Mouse (Mus musculus) heart, postnatal 14 days (tissue): ENCODE data around the gene Cdh1. TPM values are rescaled to one million over a fixed set of nuclear protein-coding genes. Genes with fewer than 3 reads are reported as not detected.
"Not testable (repeated sequence)": the region's sequence is repeated elsewhere in the genome, so short reads cannot be mapped to it uniquely, and the experiment has no call there.

ENCODE experiments used
- DNase-seq, 2 experiments: peaks; one replicate each; pipeline ENCODE4 v3.0.0; 2021 to 2022
- intact Hi-C: fragments of 180-260 bp; cut with DNase I; formaldehyde crosslinking; loops from one replicate; pipeline ENCODE4 v1.15.1; 2025
- long read RNA-seq, 2 experiments: library from polyadenylated mRNA; stranded (forward); transcript quantifications; one replicate each; pipeline ENCODE4 v2.0.0; 2021
- total RNA-seq, 2 experiments: library from RNA; stranded (reverse); gene quantifications; 2 replicates each; pipeline ENCODE4 v1.2.3; 2021

The Cdh1 gene
- under 1 TPM; 0.39 to 0.96 TPM for total RNA-seq
- long read RNA-seq, experiment 1: 0 reads
- long read RNA-seq, experiment 2: 0 reads

DNA sequence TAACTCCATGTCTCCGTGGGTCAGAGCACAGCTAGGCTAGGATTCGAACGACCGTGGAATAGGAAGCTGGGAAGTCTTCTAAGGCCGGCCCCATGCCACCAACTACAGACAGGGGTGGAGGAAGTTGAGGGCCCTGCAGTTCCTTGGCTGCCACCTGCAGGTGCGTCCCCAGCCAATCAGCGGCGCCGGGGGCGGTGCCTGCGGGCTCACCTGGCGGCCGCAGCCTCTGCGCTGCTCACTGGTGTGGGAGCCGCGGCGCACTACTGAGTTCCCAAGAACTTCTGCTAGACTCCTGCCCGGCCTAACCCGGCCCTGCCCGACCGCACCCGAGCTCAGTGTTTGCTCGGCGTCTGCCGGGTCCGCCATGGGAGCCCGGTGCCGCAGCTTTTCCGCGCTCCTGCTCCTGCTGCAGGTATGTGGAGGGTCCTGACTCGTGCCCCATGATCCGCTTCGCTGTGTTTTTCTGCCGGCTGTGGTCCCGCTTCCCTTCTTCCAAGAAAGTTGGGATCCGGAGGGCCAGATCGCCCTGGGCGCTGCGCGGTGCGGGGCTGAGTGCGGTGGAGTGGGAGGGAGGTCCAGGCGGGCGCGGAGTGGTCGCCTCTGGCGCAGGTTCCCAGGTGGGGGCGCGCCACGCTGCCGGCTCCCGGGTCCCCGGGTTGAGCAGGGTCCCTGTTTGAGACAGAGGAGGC lies at the start of gene Cdh1:
Gene Cdh1, plus strand, starts transcription at position 221 of the 689 bp plus-strand sequence.
- peak; percentile 24 to 25 for DNase-seq
- intact Hi-C loops: no loop called here

DNA sequence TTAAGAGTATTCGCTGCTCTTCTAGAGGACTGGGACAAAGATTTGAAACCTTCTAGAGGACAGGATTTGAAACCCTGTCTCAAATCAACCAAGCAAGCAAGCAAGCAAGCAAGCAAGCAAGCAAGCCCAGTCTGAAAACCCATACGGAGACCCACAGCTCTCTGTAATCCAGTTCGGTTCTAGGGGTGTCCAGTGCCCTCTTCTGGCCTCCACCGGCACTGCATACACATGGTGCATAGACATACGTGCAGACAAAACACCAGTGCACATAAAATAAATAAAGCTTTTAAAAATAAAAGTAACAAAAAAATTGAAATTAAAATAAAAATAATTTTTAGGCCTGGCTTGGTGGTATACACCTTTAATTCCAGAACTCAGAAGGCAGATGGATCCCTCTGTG lies 49.1 kb upstream of the Cdh1 start:
- intact Hi-C loops: no loop called here
- DNase-seq: no peak

DNA sequence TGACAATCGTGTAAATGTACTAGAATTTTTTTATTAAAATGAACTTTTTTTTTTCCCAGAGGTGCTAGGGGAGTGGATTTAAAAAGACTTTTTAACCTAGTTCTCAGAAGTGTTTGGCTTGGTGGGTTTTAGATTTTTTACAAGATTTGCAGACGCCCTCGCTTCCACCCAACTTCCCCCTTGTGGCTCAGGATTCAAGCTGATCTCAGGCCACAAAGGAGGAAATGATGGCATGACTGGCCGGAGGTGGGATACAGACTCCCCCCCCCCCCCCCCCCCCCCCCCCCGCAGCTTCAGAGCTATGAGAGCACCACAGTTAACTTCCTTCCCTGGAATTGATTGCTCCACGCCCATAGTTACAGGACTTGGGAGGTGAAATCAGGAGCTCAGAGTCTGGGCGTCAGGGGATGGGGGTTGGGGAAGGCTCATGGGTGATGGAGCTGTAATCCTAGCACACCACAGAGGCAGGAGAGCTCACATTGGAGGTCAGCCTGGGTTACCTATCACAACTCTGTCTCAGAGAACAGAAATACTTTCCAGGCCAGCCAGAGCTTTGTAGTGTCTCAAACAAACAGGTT lies 47.0 kb upstream of the Cdh1 start:
- intact Hi-C loops: no loop called here

DNA sequence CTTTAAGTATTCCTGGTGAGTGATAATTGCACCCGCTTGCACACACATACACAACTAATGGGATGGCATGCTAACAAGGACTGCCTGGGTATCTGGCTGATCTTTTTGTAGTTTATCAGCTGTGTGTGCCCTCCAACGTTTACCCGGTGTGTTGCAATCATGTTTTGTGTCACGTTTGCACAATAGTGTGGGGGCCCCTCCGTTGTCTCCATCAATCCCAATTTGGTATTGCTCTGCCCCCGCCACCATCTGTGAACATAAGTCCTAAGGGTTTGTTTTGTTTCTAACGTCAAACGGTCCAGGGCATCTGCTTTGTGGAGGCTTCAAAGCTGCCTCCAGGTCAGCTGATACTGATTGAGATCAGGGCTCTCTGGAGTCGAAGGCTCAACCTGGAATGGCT lies 43.3 kb upstream of the Cdh1 start:
- intact Hi-C loops: loop anchor here (5.0 kb wide), 1 partner anchor 87 kb away; no protein-coding TSS in a partner anchor
- DNase-seq: no peak

More for the DNA sequence above, 47.0 kb upstream of the Cdh1 start:
- no peak for DNase-seq

DNA sequence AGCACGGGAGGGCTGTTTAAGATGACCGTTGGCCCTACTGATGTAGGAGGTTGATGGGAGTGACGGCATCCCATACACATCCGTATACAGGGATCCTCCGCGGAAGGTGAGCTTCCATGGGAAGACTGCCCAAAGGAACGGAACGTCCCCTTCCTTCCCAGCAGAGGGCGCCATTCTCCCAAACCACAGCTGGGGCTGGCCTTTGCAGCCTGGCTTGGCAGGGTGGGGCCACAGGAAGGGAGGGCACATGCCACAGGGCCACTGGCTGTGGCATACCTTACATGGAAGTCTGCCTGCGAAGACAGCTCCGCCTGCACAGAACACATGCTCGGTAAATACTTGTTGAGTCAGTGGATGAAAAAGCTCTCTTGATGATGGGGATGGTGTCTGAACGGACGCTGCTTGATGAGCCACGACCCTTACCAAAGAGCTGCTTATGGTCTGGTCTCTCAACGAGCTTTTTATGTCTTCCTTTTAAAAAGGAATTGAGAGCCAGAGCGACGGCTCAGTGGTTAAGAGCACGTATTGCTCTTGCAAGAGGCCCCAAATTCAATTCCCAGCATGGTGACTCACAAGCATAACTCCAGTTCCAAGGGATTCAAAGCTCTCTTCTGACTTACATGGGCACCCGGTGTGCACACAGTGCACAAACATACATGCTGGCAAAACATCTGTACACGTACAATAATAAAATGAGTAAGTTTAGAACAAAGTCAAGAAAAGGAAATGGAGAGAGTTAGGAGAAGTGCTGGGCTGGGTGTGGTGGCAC lies 41.9 kb upstream of the Cdh1 start:
- DNase-seq: peak; percentile 42 to 65
- intact Hi-C loops: loop anchor here (5.0 kb wide), 1 partner anchor 86 kb away; no protein-coding TSS in a partner anchor

DNA sequence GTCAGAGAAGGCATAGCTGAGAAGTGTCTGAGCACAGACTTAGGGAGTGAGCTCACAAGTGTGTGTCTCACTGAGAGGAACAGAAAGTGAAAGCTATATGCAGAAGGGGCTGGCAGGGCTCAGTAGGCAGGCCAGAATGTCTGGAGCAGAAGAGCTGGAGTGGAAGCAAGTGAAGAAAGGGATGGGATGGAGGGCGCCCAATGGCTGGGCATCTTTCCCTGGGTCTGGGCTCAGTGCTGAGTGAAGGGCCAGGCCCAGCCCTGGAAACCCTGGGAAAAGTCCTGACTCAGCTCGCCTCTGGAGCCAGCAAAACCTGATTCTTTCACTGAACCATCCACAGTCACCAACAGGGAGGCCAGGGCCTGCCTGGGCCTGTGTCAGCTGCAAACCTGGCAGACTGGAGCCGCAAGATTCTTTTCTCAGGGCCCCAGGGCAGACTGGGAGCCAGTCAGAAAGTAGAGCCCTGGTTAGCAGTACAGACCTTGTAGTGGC lies 39.4 kb upstream of the Cdh1 start:
- DNase-seq: no peak

DNA sequence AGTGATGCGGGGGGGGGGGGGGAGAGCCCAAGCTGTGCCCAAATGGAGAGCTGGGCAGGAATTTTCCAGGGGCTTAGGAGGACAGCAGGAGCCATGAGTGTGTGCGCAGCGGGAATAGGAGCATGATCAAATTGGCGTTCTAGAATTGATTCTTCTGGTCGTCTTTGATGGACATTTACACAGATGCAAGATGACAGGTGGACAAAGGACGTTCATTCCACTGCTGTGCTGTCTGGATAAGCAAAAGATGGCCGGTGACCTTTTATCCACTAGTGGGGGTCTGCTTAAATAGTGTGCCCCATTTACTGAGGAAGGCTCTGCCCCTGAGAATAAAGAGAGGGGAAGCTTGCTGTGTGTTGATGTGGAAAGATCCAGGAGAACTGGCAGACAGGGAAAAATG lies 34.1 kb upstream of the Cdh1 start:
- no peak for DNase-seq
- intact Hi-C loops: no loop called here

More for the DNA sequence above, 39.4 kb upstream of the Cdh1 start:
- intact Hi-C loops: loop anchor here (5.0 kb wide), 1 partner anchor 84 kb away; no protein-coding TSS in a partner anchor

DNA sequence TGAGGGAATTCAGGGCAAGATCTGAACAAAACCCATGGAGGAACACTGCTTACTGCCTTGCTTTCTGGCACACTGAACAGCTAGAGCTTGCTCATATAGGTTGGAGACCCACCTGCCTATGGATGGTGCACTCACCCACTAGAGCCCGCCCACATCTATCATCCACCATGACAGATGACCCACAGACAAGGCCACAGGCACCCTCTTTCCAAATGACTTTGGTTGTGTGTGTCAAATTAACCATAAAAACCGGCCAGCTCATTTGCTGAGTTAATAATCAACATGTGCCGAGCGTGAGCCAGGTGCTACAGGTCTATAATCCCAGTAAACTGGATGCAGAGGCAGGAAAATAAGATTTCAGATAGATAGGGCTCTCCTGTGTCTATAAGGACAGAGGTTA lies 32.8 kb upstream of the Cdh1 start:
- DNase-seq: no peak
- intact Hi-C loops: no loop called here

DNA sequence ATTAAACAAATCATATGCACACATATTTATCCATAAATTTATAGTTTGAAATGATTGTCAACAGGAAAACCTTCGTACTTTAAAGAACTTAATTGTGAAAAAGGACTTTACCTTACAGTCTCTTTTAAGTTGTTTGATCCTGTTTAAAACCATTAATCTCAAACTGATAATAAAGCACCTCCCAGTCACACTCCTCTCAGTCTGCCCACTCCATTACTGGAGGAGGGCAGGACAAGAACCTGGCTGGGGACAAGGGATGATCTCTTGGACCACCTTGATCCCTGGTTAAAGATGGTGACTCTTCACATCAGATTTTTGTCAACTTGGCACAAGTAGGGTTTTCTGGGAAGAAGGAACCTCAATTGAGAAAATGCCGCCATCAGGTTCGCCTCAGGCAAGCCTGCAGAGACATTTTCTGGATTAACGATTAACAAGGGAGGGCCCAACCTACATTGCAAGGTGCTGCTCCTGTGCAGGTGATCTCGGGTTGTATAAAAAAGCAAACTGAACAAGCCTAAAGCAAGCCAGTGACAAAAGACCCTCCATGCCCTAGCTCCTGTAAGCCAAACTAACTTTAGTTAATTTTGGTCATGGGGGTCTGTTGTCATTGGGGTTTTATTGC lies 31.5 kb upstream of the Cdh1 start:
- no peak for DNase-seq
- intact Hi-C loops: no loop called here

DNA sequence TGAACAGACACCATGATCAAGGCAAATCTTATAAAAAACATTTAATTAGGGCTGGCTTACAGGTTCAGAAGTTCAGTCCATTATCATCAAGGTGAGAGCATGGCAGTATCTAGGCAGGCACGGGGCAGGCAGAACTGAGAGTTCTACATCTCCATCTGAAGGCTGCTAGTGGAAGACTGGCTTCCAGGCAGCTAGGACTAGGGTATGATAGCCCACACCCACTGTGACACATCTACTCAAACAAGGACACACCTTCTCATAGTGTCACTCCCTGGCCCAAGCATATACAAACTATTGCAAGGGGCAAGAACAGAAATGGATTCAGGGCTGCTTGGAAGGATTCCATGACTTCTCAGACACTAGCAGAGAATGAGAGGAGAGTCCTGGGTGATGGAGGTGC lies 31.0 kb upstream of the Cdh1 start:
- DNase-seq, intact Hi-C loops: not testable (repeated sequence)

DNA sequence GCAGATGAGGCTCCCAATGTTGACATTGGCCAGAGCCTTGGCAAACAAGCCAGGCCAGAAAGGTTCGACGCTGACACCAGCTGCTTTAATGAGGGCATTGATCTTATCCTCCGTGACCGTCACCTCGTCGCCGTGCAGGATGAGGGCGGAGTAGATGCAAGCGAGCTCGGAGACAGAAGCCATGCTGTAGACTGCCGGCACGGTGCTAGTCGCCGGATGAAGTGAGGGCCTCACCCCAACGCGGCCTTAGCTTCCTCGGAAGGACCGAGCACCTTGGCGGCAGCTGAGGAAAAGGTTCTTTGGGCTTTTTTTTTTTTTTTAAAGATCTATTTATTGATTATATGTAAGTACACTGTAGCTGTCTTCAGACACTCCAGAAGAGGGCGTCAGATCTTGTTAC lies 30.0 kb upstream of the Cdh1 start, which contains the start of gene Gm10073:
Gene Gm10073, minus strand, starts transcription at position 294 of the 400 bp plus-strand sequence.
- intact Hi-C loops, DNase-seq: not testable (repeated sequence)

DNA sequence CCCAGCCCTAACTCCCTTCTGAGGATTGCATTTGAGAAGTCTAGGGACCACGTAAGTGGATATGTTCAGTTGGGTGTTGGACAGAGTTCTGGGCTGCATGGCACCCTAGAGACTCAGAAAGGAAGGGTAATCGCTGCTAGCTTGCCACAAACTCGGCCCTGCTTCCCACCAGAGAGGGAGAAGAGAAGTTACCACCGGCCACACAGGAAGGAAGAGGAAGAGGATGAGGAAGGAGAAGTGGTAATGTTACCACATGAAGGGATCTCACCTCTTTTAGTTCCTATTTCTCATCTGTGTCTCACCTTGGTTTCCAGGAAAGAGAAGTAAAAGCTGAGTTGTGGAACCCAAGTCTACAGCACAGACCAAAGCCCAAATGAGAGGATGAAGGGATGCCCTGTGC lies 28.9 kb upstream of the Cdh1 start:
- intact Hi-C loops: no loop called here

DNA sequence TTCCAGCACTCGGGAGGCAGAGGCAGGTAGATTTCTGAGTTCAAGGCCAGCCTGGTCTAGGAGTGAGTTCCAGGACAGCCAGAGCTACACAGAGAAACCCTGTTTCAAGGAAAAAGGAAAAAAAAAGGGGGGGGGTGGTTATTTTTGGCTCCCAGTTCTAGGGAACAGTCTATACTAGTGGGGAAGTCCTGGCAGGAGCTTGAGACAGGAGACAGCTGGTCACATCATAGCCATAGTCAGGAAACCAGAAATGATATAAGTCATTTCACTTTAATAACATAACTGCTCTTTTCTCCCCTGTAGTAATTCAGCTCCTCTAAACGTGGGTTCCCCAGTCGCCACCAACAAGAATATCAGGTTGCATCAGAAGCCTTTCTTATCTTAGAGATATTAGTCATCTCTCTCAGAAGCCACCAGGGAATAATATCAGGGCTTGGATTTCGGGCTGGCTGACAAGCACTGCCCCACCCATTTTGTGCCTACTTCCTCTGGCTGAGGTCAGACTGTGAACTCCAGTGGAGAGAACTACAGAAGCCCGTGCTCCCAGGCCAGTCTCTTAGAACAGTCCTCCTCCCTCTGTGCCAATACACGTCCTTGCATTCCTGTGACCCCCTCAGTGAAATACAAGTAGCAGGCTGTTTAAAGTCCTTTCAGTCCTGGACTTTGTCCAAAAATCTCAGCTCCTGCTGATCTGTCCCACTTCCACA lies 26.1 kb upstream of the Cdh1 start:
- intact Hi-C loops: no loop called here
- DNase-seq: peak; percentile 7 to 16

More for the DNA sequence above, 28.9 kb upstream of the Cdh1 start:
- DNase-seq: no peak

DNA sequence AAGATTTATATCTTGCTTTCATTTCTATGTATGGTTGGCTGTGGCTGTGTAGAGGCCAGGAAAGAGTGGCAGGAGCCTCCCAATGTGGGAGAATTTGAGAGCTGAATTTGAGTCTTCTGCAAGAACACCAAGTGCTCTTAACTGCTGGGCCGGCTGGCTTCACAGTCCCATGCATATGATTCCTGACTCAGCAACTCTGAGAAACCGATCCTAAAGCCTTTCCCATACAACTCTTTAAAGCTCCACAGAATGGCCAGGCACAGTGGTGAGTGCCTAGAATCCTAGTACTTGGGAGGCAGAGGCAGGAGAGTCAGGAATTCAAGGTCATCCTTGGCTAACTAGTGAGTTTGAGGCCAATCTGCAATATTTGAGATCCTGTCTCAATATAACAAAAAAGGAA lies 23.6 kb upstream of the Cdh1 start:
- DNase-seq: no peak
- intact Hi-C loops: no loop called here

DNA sequence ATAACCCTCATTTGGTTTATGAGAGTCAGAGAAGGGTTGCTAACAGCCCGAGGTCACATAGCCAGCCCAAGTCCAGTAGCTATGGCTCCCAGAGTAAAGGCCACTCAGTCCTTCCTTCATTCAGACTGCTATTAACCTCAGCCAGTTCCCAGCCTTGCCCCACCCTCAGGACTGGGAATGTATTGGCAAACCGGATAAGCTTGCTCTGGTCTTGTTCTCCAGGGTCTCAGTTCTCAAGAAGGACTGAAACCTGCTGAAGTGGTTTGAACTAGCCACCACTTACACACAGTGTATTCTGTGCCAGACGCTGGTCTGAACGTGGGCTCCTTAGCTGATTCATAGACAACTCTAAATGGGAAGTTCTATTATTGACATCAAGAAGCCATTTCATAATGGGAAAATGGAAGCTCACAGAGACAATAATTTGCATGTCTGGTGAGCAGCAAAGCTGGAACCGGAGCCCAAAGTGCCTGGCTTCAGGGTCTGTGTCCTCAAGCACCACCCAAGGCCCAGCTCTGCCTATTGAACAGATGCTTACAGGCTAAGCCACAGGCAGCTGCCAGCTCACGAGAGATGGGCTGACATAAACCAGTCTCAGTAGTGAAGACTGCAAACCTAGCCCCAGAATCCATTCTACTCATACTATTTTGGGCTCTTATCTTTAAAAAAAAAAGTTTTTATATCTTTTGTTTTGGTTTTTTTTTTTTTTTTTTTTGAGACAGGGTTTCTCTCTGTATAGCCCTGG lies 21.6 kb upstream of the Cdh1 start:
- no peak for DNase-seq
- intact Hi-C loops: no loop called here

DNA sequence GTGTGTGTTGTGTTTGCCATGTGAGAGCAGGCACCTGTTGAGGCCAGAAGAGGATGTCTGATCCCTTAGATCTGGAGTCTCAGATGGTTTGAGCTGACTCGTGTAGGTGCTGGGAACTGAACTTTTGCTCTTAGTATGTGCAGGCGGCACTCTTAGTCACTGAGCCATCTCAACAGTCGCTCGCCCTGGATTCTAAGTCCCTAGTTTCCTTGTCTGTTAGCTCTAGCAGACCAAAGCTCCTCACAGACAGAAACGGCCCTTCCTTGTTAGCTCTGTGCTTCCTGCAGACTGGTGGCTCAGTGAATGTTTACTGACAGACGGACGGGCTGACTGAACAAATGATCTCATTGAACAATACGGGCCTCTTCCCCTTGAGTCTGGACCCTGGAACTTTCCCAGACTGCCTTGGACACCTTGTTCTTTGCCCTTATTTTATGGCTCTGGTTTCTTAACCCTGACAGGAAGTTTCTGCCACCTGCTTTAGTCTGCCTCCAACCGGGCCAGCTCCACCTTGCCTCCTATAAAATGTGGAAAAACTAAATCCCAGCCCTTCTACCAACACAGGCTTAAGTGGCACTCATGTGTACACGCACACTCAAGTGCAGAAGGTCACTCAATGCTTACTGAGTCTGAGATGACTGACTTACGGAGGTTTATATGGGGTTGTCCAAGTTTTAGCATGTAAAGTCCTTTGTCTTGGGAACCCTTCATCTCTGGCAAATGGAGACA lies 18.0 kb upstream of the Cdh1 start:
- no peak for DNase-seq
- intact Hi-C loops: no loop called here

DNA sequence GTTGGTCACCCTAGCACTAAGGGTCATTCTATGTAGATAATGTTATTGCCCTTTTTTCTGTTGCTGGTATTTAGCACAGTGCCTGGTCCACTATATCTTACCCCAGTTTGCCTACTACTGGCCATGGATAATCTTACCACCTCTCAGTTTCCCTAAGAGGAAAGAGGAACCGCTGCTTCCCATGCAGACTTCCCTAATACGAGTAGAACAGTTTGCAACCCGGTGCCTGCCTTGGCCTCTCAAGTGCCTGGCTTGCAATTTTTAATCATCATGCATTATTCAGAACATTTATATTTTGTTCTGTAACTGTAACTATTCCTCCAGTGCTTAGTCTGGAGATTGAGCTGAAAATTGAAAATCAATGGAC lies 17.5 kb upstream of the Cdh1 start:
- no peak for DNase-seq
- intact Hi-C loops: no loop called here

DNA sequence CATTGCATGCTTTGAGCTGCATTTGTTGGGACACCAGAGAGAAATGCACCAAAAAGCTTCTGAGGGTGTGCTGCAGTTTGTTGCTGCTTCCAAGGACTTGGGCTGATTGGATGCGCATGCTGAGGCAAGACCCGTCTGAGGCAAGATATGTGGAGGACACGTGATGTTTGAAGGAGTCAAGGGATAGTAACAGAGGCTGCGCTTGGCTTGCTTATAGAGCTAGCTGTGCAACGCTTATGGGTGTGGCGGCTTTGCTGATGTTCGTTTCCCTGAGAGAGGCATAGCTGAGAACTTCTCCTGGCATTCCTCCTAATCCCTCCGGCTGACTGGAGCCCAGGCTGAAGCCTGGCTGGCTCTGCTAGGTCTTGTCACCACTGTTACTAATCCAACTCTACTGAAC lies 16.3 kb upstream of the Cdh1 start:
- DNase-seq: no peak
- intact Hi-C loops: no loop called here
